Mouse (Mus musculus) lung, postnatal 0 days (tissue): ENCODE data around the gene Mvb12b. TPM values are rescaled to one million over a fixed set of nuclear protein-coding genes. Genes with fewer than 3 reads are reported as not detected.

Experiments
- ATAC-seq: fragments of 200-750 bp; cut with Nextera tagmentation; 2 replicates; pipeline ENCODE4 v1.8.0; 2017; ENCODE audit warnings: moderate library complexity
- DNase-seq: peaks from one replicate; pipeline ENCODE4 v3.0.0-alpha.2; 2016; ENCODE audit warnings: low spot score
- H3K27ac ChIP-seq: fragments of 300-500 bp; sonication (generic); 2 replicates; pipeline ENCODE4 v1.5.1; 2014; ENCODE audit warnings: antibody characterized with exemption, mild to moderate bottlenecking, low read length, mixed read lengths
- H3K27me3 ChIP-seq: fragments of 300-500 bp; sonication (generic); replicated peaks from 2 replicates; pipeline ENCODE4 v1.6.1; 2014; ENCODE audit warnings: low read length, mixed read lengths; ENCODE audit not compliant: insufficient read depth
- H3K36me3 ChIP-seq: fragments of 300-500 bp; sonication (generic); 2 replicates; pipeline ENCODE4 v1.6.1; 2014; ENCODE audit warnings: low read length, mixed read lengths; ENCODE audit not compliant: insufficient read depth
- H3K4me1 ChIP-seq: fragments of 300-500 bp; sonication (generic); 2 replicates; pipeline ENCODE4 v1.6.1; 2014; ENCODE audit warnings: antibody characterized with exemption, low read depth, low read length, mixed read lengths; ENCODE audit not compliant: insufficient read depth
- H3K4me2 ChIP-seq: fragments of 300-500 bp; sonication (generic); replicated peaks from 2 replicates; pipeline ENCODE4 v1.6.1; 2014; ENCODE audit warnings: low read depth, mild to moderate bottlenecking, low read length, moderate library complexity, mixed read lengths
- H3K4me3 ChIP-seq: fragments of 300-500 bp; sonication (generic); 2 replicates; pipeline ENCODE4 v1.5.1; 2014; ENCODE audit warnings: low read depth, low read length
- H3K9ac ChIP-seq: fragments of 300-500 bp; sonication (generic); replicated peaks from 2 replicates; pipeline ENCODE4 v1.6.1; 2014; ENCODE audit warnings: low read depth, mild to moderate bottlenecking
- H3K9me3 ChIP-seq: fragments of 300-500 bp; sonication (generic); 2 replicates; pipeline ENCODE4 v1.6.1; 2016; ENCODE audit warnings: low read length, mixed read lengths
- CTCF ChIP-seq: IDR thresholded peaks from 2 replicates; pipeline ENCODE4 v1.5.1; 2016; ENCODE audit warnings: antibody characterized with exemption, mild to moderate bottlenecking
- EP300 ChIP-seq: IDR thresholded peaks from 2 replicates; pipeline ENCODE4 v1.6.1; 2016; ENCODE audit warnings: antibody characterized with exemption, mild to moderate bottlenecking, control low read depth
- WGBS: fragments of 180-500 bp; shearing (Covaris S2); extraction: QIAGEN DNeasy Blood & Tissue Kit; methylation state at CpG from one replicate; pipeline ENCODE4 v1.1.7; 2014; 5-methylcytosine and 5-hydroxymethylcytosine counted together
- polyA plus RNA-seq: library from polyadenylated mRNA; unstranded; fragments of >200 nt; fragmentation: Nextera tagmentation; extraction: Ambion mirVana; gene quantifications from 2 replicates; pipeline ENCODE4 v1.2.1, GENCODE M21; 2015

Mvb12b gene
- polyA plus RNA-seq, 1 experiment from 2014 or later: 21.3 TPM

GRCm38 (mm10) chr2:33720380-33720898 lies 167.3 kb downstream of the Mvb12b start:
- TF ChIP-seq CTCF: no peak
- H3K27me3 ChIP-seq: peaks cover 15% of the 10 kb centered on the region; the same call in 1 of the 2 replicates
- H3K36me3 ChIP-seq: no peaks in the 10 kb centered on the region
- no peak overlapping the region for H3K27ac ChIP-seq
- WGBS: 28% methylated on average over 9 of the region's 9 CpGs
- H3K9ac ChIP-seq: no peak overlapping the region
- H3K4me3 ChIP-seq: no peak overlapping the region
- H3K4me2 ChIP-seq: no peak overlapping the region
- ATAC-seq (no peak), DNase-seq (no peak)
- H3K9me3 ChIP-seq: no peaks in the 10 kb centered on the region
- no peaks in the 10 kb centered on the region for H3K4me1 ChIP-seq

DNA sequence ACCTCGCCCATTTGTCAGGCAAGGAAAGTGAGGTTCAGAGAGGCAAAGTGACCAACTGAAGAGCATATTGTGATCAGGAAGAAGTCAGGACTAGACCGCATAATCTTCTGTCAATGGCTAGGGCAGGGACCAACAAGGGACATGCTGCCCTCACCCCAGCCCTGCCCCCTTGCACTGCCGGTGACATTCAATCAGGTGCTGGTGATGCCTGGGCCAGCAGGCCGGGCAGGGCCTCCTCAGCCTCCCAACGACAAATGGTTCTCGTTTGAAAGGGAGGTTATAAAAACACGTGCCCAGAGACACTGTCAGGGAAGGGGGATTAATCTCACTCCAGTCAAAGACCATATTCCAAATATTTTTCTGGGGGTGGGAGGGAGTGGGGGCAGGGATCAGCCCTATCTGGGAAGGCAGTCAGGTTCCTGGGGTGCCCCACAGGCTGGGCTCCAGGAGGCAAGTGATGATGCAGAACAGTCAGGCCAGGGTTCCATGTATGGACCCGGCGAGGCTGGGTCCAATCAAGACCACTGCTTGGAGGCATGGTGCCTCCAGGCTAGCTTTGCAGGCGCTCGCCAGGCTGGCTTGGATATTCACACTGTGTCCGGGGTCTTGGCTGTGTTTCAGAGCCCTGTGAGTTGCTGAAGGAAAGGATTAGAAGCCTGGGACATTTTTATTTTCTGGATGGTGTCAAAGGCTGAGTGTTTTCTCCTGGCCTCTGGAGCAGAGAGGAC lies 168.2 kb downstream of the Mvb12b start:
- no peak overlapping the region for H3K4me3 ChIP-seq

GRCm38 (mm10) chr2:33718561-33718960 lies 169.2 kb downstream of the Mvb12b start:
- TF ChIP-seq EP300 (no peak), CTCF (no peak)
- Histone ChIP-seq H3K9me3 (no peaks in the 10 kb centered on the region), H3K27me3 (peaks cover 15% of the 10 kb centered on the region; the same call in 1 of the 2 replicates), H3K4me1 (no peaks in the 10 kb centered on the region), H3K4me2 (no peak overlapping the region), H3K27ac (no peak overlapping the region), H3K4me3 (no peak overlapping the region), H3K9ac (no peak overlapping the region), H3K36me3 (no peaks in the 10 kb centered on the region)
- ATAC-seq: no peak
- DNase-seq: no peak
- WGBS: 55% methylated on average over 6 of the region's 6 CpGs

More for the DNA sequence above, 168.2 kb downstream of the Mvb12b start:
- H3K4me2 ChIP-seq: no peak overlapping the region
- no peaks in the 10 kb centered on the region for H3K36me3 ChIP-seq
- ATAC-seq (no peak), DNase-seq (no peak)
- H3K27ac ChIP-seq: no peak overlapping the region
- H3K4me1 ChIP-seq: no peaks in the 10 kb centered on the region
- H3K9ac ChIP-seq: no peak overlapping the region
- peaks cover 15% of the 10 kb centered on the region; the same call in 1 of the 2 replicates for H3K27me3 ChIP-seq
- TF ChIP-seq CTCF (no peak), EP300 (no peak)
- WGBS: 48% methylated on average over 12 of the region's 12 CpGs
- no peaks in the 10 kb centered on the region for H3K9me3 ChIP-seq

- Histone ChIP-seq H3K4me3 (no peak overlapping the region), H3K4me1 (no peaks in the 10 kb centered on the region), H3K9ac (no peak overlapping the region)
These were observed 169.9 kb downstream of the Mvb12b start for GRCm38 (mm10) chr2:33717821-33718351.

DNA sequence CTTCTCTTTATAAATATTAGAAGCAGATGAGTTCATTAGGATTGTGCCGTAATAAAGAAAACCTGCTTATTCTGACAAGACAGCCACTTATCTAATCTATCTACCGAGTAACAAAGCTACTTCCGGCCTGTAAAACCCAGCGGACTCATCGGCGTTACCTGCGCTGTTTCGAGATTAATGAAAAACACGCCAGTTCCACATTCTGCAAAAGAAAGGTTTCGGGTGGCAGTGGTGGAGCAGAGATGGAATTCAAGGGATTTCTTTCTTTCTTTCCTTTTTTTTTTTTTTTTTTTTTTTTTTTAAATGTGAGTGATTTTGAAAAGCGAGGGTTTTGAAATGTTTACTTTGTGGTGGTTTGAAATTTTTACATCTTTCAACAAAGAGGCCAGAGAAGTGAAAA lies 170.4 kb downstream of the Mvb12b start:
- peak overlapping the region; percentile 23; the same call in 1 of the 2 replicates for H3K4me2 ChIP-seq
- H3K27ac ChIP-seq: no peak overlapping the region
- H3K36me3 ChIP-seq: no peaks in the 10 kb centered on the region
- H3K9ac ChIP-seq: no peak overlapping the region
- ATAC-seq (no peak), DNase-seq (peak; percentile 11)
- H3K27me3 ChIP-seq: peaks cover 15% of the 10 kb centered on the region; the same call in 1 of the 2 replicates
- WGBS: 13% methylated on average over 11 of the region's 11 CpGs
- H3K4me1 ChIP-seq: no peaks in the 10 kb centered on the region
- H3K4me3 ChIP-seq: no peak overlapping the region
- no peak for TF ChIP-seq EP300
- no peak for TF ChIP-seq CTCF
- H3K9me3 ChIP-seq: no peaks in the 10 kb centered on the region

More at GRCm38 (mm10) chr2:33717821-33718351, 169.9 kb downstream of the Mvb12b start:
- Histone ChIP-seq H3K27ac (no peak overlapping the region), H3K4me2 (peak overlapping the region; percentile 23; the same call in 1 of the 2 replicates), H3K27me3 (peaks cover 15% of the 10 kb centered on the region; the same call in 1 of the 2 replicates), H3K9me3 (no peaks in the 10 kb centered on the region), H3K36me3 (no peaks in the 10 kb centered on the region)
- no peak for ATAC-seq
- TF ChIP-seq EP300 (no peak), CTCF (no peak)
- 8% methylated on average over 21 of the region's 21 CpGs for WGBS
- peak; percentile 27 for DNase-seq

DNA sequence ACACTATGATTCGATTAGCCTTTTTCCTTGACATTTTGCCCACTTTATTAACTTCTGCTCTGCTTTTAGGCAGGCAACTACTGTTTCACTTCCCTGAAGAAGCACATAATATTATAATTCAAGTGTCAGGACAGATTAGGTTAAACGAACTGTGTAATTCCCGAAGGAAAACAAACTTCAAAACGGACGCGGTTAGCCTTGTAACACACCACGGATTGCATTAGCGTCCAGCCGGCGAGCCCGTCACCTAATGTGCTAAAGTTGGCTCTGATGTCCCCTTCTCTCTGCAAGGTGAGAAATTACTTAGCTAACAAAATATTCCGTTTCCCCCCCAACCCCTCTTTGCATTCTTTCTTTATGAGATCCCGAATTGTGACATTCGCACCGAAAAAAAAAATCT lies 170.9 kb downstream of the Mvb12b start:
- H3K27ac ChIP-seq: no peak overlapping the region
- H3K4me3 ChIP-seq: no peak overlapping the region
- no peak overlapping the region for H3K9ac ChIP-seq
- TF ChIP-seq CTCF (no peak), EP300 (no peak)
- H3K9me3 ChIP-seq: no peaks in the 10 kb centered on the region
- no peaks in the 10 kb centered on the region for H3K4me1 ChIP-seq
- peaks cover 15% of the 10 kb centered on the region; the same call in 1 of the 2 replicates for H3K27me3 ChIP-seq
- H3K4me2 ChIP-seq: peak overlapping the region; percentile 23; the same call in 1 of the 2 replicates
- 31% methylated on average over 15 of the region's 15 CpGs for WGBS
- no peaks in the 10 kb centered on the region for H3K36me3 ChIP-seq
- DNase-seq (no peak), ATAC-seq (no peak)
